Mouse (Mus musculus) neural tube, embryonic 11.5 days (tissue): ENCODE data around the gene Barhl2. TPM values are rescaled to one million over a fixed set of nuclear protein-coding genes. Genes with fewer than 3 reads are reported as not detected.

Source experiments
- ATAC-seq: fragments of 200-750 bp; cut with Nextera tagmentation; 2 replicates; pipeline ENCODE4 v1.8.0; 2017; ENCODE audit warnings: moderate number of reproducible peaks, mild to moderate bottlenecking, moderate TSS enrichment, moderate library complexity; ENCODE audit not compliant: insufficient read depth, low FRiP score, low TSS enrichment
- DNase-seq: peaks from one replicate; pipeline ENCODE4 v3.0.0-alpha.2; 2015; ENCODE audit warnings: low spot score
- H3K27ac ChIP-seq: fragments of 300-500 bp; sonication (generic); 2 replicates; pipeline ENCODE4 v1.5.1; 2014; ENCODE audit warnings: low read depth, mild to moderate bottlenecking, low read length
- H3K27me3 ChIP-seq: fragments of 300-500 bp; sonication (generic); 2 replicates; pipeline ENCODE4 v1.6.1; 2014; ENCODE audit warnings: mild to moderate bottlenecking, low read length, mixed read lengths; ENCODE audit not compliant: control insufficient read depth, insufficient read depth
- H3K36me3 ChIP-seq: fragments of 300-500 bp; sonication (generic); 2 replicates; pipeline ENCODE4 v1.6.1; 2014; ENCODE audit warnings: mild to moderate bottlenecking, low read length, moderate library complexity, mixed read lengths; ENCODE audit not compliant: control insufficient read depth, insufficient read depth
- H3K4me1 ChIP-seq: fragments of 300-500 bp; sonication (generic); 2 replicates; pipeline ENCODE4 v1.6.1; 2014; ENCODE audit warnings: low read length, mixed read lengths; ENCODE audit not compliant: control insufficient read depth, insufficient read depth
- H3K4me2 ChIP-seq: fragments of 300-500 bp; sonication (generic); 2 replicates; pipeline ENCODE4 v1.6.1; 2014; ENCODE audit warnings: low read depth, mild to moderate bottlenecking, moderate library complexity
- H3K4me3 ChIP-seq: fragments of 300-500 bp; sonication (generic); 2 replicates; pipeline ENCODE4 v1.5.1; 2014; ENCODE audit warnings: low read depth, low read length
- H3K9ac ChIP-seq: fragments of 300-500 bp; sonication (generic); 2 replicates; pipeline ENCODE4 v1.6.1; 2014; ENCODE audit warnings: mild to moderate bottlenecking, low read length
- H3K9me3 ChIP-seq: fragments of 300-500 bp; sonication (generic); 2 replicates; pipeline ENCODE4 v1.6.1; 2016; ENCODE audit warnings: low read length; ENCODE audit not compliant: control insufficient read depth
- WGBS: fragments of 180-500 bp; shearing (Covaris S2); extraction: QIAGEN DNeasy Blood & Tissue Kit; methylation state at CpG from one replicate; pipeline ENCODE4 v1.1.7; 2014; 5-methylcytosine and 5-hydroxymethylcytosine counted together
- polyA plus RNA-seq: library from polyadenylated mRNA; unstranded; fragments of >200 nt; fragmentation: Nextera tagmentation; extraction: Ambion mirVana; gene quantifications from 2 replicates; pipeline ENCODE4 v1.2.1, GENCODE M21; 2014

Barhl2 gene
- polyA plus RNA-seq, 1 experiment from 2014 or later = 3.9 TPM

DNA sequence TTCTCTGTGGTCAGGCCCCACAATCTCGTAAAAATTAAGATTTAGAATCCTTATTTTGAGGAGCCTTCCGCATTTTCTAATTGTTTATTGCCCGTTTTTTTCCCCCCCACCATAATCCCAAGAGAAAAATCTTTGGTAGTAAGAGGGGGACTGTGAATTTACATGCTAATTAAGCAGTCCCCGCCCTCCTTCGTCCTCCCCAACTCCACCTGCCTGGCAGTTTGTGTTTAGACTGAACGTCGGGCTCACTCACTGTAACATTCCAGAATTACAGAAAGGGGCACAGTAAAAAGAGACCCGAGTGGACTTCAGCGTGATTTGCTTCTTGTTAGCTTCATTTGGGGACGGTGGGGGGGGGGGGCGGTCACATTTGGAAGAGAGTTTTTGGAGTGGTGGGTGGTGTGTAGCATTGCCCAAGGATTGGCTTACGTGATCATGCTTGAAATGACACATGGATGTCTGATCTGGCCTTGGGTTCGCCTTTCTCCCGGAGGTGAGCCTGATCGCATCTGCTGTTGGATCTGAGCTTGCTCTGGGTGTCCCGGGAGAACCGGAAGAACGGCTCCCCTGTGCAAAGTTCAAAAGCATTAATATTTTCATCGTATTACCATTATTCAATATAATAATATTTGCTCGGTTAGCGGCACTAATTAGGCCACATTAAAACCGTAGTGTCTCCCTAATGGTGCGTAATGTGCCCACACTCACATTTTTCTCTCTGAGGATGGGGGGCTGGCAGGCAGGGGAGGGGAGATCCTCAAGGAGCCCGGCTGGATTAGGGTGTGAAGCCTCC is 6.6 kb upstream of the Barhl2 start:
- peaks cover 97% of the 10 kb centered on the region for H3K27me3 ChIP-seq
- H3K9ac ChIP-seq = no peak overlapping the region
- 1% methylated on average over 24 of the region's 24 CpGs for WGBS
- no peaks in the 10 kb centered on the region for H3K9me3 ChIP-seq
- no peak overlapping the region for H3K4me2 ChIP-seq
- DNase-seq (peak; percentile 37), ATAC-seq (no peak)
- H3K4me1 ChIP-seq = 0 out of 2 replicates have a peak, but pooled peaks cover under 1% of the 10 kb centered on the region
- no peak overlapping the region for H3K4me3 ChIP-seq
- H3K27ac ChIP-seq = no peak overlapping the region
- H3K36me3 ChIP-seq = no peaks in the 10 kb centered on the region

GRCm38 (mm10) chr5:106463661-106464191 is 5.8 kb upstream of the Barhl2 start:
- WGBS = under 1% methylated on average over 25 of the region's 25 CpGs
- Histone ChIP-seq H3K4me2 (no peak overlapping the region; the same call in 1 of the 2 replicates), H3K36me3 (no peaks in the 10 kb centered on the region), H3K4me1 (no peaks in the 10 kb centered on the region; the same call in 1 of the 2 replicates), H3K9me3 (no peaks in the 10 kb centered on the region), H3K27ac (no peak overlapping the region), H3K27me3 (peaks cover 97% of the 10 kb centered on the region), H3K9ac (no peak overlapping the region), H3K4me3 (no peak overlapping the region)
- ATAC-seq = no peak
- peak; percentile 67 for DNase-seq

DNA sequence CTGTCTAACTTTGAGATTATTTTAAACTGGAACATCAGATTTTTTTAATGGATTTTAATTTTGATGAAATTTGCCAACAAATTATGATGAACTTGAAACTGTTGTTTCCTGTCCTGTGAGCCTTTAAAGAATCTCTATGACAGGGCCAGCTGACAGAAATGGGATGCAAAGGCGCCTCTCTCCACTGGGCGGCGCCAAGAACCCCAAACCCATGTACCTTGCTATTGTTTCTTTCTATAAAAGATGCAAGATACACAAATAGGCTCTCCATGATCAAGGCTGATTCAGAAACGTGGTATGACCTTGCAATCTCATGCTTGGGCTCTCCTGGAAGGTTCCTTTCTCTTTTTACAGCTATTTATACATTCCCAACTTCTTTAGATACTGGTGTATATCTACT is 3.9 kb upstream of the Barhl2 start:
- no peaks in the 10 kb centered on the region; the same call in 1 of the 2 replicates for H3K4me1 ChIP-seq
- WGBS = 0% methylated on average over 4 of the region's 4 CpGs

DNA sequence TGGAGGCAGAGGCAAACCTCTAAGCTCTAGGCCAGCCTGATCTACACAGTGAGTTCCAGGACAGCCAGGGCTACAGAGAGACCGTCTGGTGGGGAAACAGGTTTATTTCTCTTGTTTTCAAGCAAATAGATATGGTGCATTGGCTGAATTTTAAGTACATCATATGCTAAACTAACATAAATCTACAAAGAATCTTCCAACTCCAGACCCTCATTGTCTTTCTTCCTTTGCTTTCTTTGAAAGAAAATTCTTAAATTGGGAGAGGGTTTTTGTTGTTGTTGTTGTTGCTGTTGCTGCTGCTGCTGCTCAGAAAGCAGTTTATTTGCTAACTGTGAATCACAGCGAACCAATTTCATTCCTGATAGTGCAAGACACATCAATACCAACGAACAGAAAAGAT is 3.5 kb upstream of the Barhl2 start:
- H3K9ac ChIP-seq = no peak overlapping the region
- no peaks in the 10 kb centered on the region for H3K36me3 ChIP-seq
- H3K4me3 ChIP-seq = no peak overlapping the region
- no peak overlapping the region for H3K4me2 ChIP-seq
- H3K27ac ChIP-seq = no peak overlapping the region
- no peaks in the 10 kb centered on the region; the same call in 1 of the 2 replicates for H3K4me1 ChIP-seq
- ATAC-seq = no peak
- no peak for DNase-seq
- 4% methylated on average over 3 of the region's 3 CpGs for WGBS
- peaks cover 96% of the 10 kb centered on the region for H3K27me3 ChIP-seq
- H3K9me3 ChIP-seq = no peaks in the 10 kb centered on the region

More for the DNA sequence above, 3.9 kb upstream of the Barhl2 start:
- no peak for ATAC-seq
- no peak overlapping the region for H3K27ac ChIP-seq
- no peak overlapping the region for H3K4me2 ChIP-seq
- no peak overlapping the region for H3K4me3 ChIP-seq
- peak; percentile 77 for DNase-seq
- H3K27me3 ChIP-seq = peaks cover 97% of the 10 kb centered on the region
- no peak overlapping the region for H3K9ac ChIP-seq
- no peaks in the 10 kb centered on the region for H3K36me3 ChIP-seq
- H3K9me3 ChIP-seq = no peaks in the 10 kb centered on the region

DNA sequence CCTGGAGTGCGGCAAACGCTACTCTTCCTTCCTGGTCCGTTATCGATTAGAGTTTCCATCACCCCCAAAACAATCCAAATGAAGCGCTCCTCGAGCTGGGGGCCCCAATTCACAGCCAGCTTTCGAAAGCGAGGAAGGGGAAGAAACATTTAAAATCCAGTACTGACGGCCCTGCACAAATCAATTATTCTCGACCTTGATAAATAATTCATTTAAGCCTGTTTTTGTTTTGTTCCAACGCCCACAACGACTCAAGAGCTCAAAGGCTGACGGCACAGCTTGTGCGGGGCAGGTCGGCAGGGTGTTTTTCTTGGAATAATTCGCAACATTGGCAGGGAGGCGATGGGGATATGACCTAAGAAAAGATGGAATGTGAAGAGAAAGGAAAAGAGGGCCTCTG is 2.6 kb upstream of the Barhl2 start:
- Histone ChIP-seq H3K9ac (no peak overlapping the region), H3K9me3 (no peaks in the 10 kb centered on the region), H3K4me1 (no peaks in the 10 kb centered on the region; the same call in 1 of the 2 replicates), H3K27me3 (peaks cover 94% of the 10 kb centered on the region), H3K4me2 (no peak overlapping the region), H3K4me3 (no peak overlapping the region), H3K36me3 (no peaks in the 10 kb centered on the region), H3K27ac (no peak overlapping the region)
- under 1% methylated on average over 17 of the region's 17 CpGs for WGBS
- ATAC-seq = no peak
- DNase-seq = no peak

DNA sequence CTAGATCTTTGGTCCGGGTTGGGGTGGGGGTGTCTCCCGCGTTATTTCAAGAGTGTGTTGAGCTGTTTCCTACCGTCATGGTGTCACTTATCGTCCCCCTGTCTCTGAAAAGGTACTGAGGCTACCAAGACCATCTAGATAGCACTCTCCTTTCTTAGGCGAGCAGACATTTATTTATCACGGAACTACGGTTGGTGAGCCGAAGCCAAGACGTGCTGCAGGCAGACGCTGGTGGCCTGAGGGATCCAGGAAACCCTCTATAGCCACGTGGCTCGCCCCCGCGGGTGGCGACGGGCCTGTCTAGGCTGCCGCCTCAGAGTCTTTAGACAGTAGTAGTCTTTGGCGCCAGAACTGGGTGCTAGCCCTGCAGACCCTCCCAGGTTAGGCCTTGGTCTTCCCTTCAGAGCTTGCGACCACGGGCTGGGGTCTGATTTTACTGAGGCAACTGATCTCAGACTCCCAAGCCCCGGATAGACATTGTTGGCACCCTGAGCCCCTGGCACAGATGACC is 2.1 kb upstream of the Barhl2 start:
- Histone ChIP-seq H3K4me3 (no peak overlapping the region), H3K9me3 (no peaks in the 10 kb centered on the region), H3K27ac (no peak overlapping the region), H3K27me3 (peaks cover 94% of the 10 kb centered on the region), H3K9ac (no peak overlapping the region), H3K4me2 (no peak overlapping the region), H3K4me1 (no peaks in the 10 kb centered on the region; the same call in 1 of the 2 replicates), H3K36me3 (no peaks in the 10 kb centered on the region)
- under 1% methylated on average over 22 of the region's 22 CpGs for WGBS
- ATAC-seq (no peak), DNase-seq (peak; percentile 46)

DNA sequence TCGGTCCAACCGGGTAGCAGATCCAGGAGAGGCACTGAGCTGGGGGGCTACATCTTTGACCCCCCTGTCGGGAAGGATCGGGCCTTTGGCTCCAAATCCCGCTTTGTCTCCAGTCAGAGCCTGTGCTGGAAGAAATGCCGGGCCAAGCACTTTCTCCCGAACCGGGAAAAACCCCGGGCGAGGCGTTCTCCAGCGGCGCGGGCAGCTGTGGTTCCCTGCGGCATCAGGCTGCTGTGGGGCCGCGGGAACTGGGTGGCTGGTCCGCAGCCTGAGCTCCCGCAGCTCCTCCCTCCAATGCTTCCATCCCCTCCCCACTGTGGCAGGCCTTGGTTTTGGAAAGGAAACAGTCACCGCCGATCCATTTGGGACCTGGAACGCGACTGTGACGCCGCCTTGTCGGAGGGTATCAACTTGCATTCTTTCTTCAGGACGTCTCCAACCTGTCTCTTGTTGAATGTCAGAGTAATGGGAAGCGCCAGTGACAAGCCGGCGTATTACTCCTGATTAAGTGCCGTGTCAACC is 1.2 kb upstream of the Barhl2 start:
- Histone ChIP-seq H3K36me3 (no peaks in the 10 kb centered on the region), H3K9me3 (no peaks in the 10 kb centered on the region), H3K27me3 (peaks cover 94% of the 10 kb centered on the region), H3K9ac (no peak overlapping the region), H3K4me1 (no peaks in the 10 kb centered on the region; the same call in 1 of the 2 replicates), H3K4me2 (peak overlapping the region; percentile 94), H3K27ac (no peak overlapping the region), H3K4me3 (peak overlapping the region; percentile 44)
- ATAC-seq (no peak), DNase-seq (peak; percentile 50)
- WGBS = under 1% methylated on average over 31 of the region's 31 CpGs

DNA sequence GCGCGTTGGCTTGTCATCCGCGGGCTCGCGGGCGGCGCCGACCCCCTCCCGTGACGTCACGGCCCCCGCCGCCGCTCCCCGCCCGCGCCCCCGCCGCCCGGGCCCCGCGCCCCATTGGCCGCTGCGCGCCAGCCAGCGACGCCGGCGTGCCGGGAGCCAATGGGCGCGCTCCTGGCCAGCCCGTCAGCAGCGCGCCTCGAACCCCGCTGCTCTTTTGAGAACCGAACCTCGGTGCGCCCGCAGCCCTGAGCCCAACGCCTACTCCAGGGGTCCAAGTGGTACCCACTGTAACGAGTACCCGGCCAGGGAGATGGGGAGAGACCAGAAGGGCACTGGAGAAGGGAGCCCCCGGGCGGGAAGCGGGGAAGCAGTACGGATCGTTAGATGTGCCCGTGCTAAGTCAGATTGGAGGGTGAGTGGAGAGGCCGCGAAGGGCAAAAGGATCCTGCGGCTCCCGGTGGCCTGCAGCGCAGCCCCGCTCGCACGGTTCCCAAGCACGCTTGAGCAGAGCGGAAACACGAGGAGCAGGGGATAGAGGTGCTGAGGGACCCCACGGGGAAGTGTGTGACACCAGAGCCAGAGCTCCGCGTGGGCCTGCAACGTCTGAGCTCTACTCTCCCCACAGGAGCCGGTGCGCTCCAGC is 632 bp upstream of the Barhl2 start:
- DNase-seq (peak; percentile 80), ATAC-seq (peak; percentile 85)
- Histone ChIP-seq H3K27ac (no peak overlapping the region), H3K9ac (peak overlapping the region; percentile 16; the same call in 1 of the 2 replicates), H3K4me1 (no peaks in the 10 kb centered on the region; the same call in 1 of the 2 replicates), H3K4me3 (peak overlapping the region; percentile 44), H3K9me3 (no peaks in the 10 kb centered on the region), H3K4me2 (peak overlapping the region; percentile 94), H3K36me3 (no peaks in the 10 kb centered on the region), H3K27me3 (peaks cover 94% of the 10 kb centered on the region)
- under 1% methylated on average over 54 of the region's 68 CpGs for WGBS
